Mouse (Mus musculus) midbrain, embryonic 12.5 days (tissue): ENCODE measurements around the gene Tbc1d2. TPM values are rescaled to one million over a fixed set of nuclear protein-coding genes. Genes with fewer than 3 reads are reported as not detected.
A peak's percentile ranks its signal among the peaks of the same experiment; 100 is the strongest.

Experiments used
- ATAC-seq: fragments of 200-750 bp; cut with Nextera tagmentation; 2 replicates; pipeline ENCODE4 v1.8.0; 2017; ENCODE audit warnings: low read depth, moderate TSS enrichment, moderate library complexity; ENCODE audit not compliant: low FRiP score
- H3K27ac ChIP-seq: fragments of 300-500 bp; sonication (generic); replicated peaks from 2 replicates; pipeline ENCODE4 v1.5.1; 2016; ENCODE audit warnings: mild to moderate bottlenecking
- H3K27me3 ChIP-seq: fragments of 300-500 bp; sonication (generic); 2 replicates; pipeline ENCODE4 v1.6.1; 2016; ENCODE audit warnings: mild to moderate bottlenecking
- H3K36me3 ChIP-seq: fragments of 300-500 bp; sonication (generic); 2 replicates; pipeline ENCODE4 v1.6.1; 2016
- H3K4me1 ChIP-seq: fragments of 300-500 bp; sonication (generic); 2 replicates; pipeline ENCODE4 v1.6.1; 2016
- H3K4me2 ChIP-seq: fragments of 300-500 bp; sonication (generic); replicated peaks from 2 replicates; pipeline ENCODE4 v1.6.1; 2016; ENCODE audit warnings: mild to moderate bottlenecking, moderate library complexity
- H3K4me3 ChIP-seq: fragments of 300-500 bp; sonication (generic); 2 replicates; pipeline ENCODE4 v1.5.1; 2016; ENCODE audit warnings: mild to moderate bottlenecking
- H3K9ac ChIP-seq: fragments of 300-500 bp; sonication (generic); replicated peaks from 2 replicates; pipeline ENCODE4 v1.6.1; 2016; ENCODE audit warnings: mild to moderate bottlenecking, moderate library complexity
- H3K9me3 ChIP-seq: fragments of 300-500 bp; sonication (generic); 2 replicates; pipeline ENCODE4 v1.6.1; 2016; ENCODE audit warnings: mild to moderate bottlenecking
- WGBS: fragments of 180-500 bp; shearing (Covaris S2); methylation state at CpG from one replicate; pipeline ENCODE4 v1.1.7; 2016; 5-methylcytosine and 5-hydroxymethylcytosine counted together
- polyA plus RNA-seq: library from polyadenylated mRNA; unstranded; fragments of >200 nt; fragmentation: Nextera tagmentation; extraction: Ambion mirVana; gene quantifications from 2 replicates; pipeline ENCODE4 v1.2.1, GENCODE M21; 2016

The Tbc1d2 gene
- polyA plus RNA-seq, 1 experiment from 2014 or later = 0.84 TPM

DNA sequence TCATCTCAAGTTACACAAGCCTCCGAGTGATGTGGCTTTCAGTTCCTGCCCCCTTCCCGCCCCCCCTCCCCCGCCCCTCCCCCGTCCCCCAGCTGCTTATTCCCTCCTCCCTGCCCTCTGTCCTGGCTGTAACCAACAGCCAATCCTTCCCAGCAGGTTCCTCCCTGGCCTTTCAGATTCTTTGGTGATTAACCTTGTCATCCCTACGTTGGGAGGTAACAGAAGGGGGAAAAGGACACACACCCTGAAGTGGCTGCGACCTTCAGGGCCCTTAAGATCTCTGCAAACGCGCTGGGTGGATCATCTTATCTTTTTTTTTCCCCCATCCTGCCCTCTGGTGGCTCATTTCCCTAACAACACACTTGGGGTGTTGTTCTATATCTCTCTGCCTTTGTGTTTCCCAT is 15.4 kb upstream of the Tbc1d2 start:
- Histone ChIP-seq H3K27me3 (peaks cover 6% of the 10 kb centered on the region), H3K4me1 (peaks cover 24% of the 10 kb centered on the region), H3K36me3 (no peaks in the 10 kb centered on the region), H3K9ac (no peak overlapping the region), H3K4me3 (no peak overlapping the region), H3K4me2 (peak overlapping the region; percentile 62), H3K9me3 (0 out of 2 replicates have a peak, but pooled peaks cover 3% of the 10 kb centered on the region), H3K27ac (0 out of 2 replicates have a peak overlapping the region, but pooled peaks have one; percentile 40)
- no peak for ATAC-seq
- 2% methylated on average over 6 of the region's 8 CpGs for WGBS

GRCm38 (mm10) chr4:46664123-46665009 is 14.4 kb upstream of the Tbc1d2 start:
- 4% methylated on average over 34 of the region's 34 CpGs for whole genome bisulfite sequencing
- no peaks in the 10 kb centered on the region for H3K36me3 ChIP-seq
- 0 out of 2 replicates have a peak, but pooled peaks cover 3% of the 10 kb centered on the region for H3K9me3 ChIP-seq
- H3K9ac ChIP-seq = peak overlapping the region; percentile 67
- H3K27me3 ChIP-seq = peaks cover 6% of the 10 kb centered on the region
- peaks cover 24% of the 10 kb centered on the region for H3K4me1 ChIP-seq
- peak; percentile 91 for ATAC-seq
- peak overlapping the region; percentile 89 for H3K27ac ChIP-seq
- peak overlapping the region; percentile 40 for H3K4me3 ChIP-seq
- peak overlapping the region; percentile 62 for H3K4me2 ChIP-seq

DNA sequence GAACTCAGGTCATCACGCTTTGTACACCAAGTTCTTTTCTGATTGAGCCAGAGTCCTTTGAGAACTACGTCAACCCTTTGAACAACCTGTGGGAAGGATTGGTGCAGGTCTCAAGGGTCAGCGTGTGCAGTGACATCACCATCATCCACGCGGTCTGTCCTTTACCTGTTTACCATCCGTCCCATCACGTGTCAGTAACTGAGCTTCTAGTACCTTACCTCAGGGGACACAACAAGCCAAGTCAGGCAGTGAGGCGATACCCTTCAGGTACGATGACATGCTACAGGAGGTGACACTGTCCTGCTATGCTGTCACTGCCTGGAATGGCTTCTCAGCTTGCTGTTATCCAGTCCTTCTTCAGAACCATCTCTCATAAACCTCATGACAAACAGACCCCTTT is 11.4 kb upstream of the Tbc1d2 start:
- H3K27me3 ChIP-seq = peaks cover 6% of the 10 kb centered on the region; the same call in 1 of the 2 replicates
- no peak overlapping the region for H3K4me2 ChIP-seq
- no peak for ATAC-seq
- 0 out of 2 replicates have a peak, but pooled peaks cover 3% of the 10 kb centered on the region for H3K9me3 ChIP-seq
- H3K36me3 ChIP-seq = no peaks in the 10 kb centered on the region
- 82% methylated on average over 9 of the region's 9 CpGs for WGBS
- H3K4me1 ChIP-seq = peaks cover 17% of the 10 kb centered on the region
- no peak overlapping the region for H3K9ac ChIP-seq
- H3K27ac ChIP-seq = no peak overlapping the region
- H3K4me3 ChIP-seq = no peak overlapping the region

DNA sequence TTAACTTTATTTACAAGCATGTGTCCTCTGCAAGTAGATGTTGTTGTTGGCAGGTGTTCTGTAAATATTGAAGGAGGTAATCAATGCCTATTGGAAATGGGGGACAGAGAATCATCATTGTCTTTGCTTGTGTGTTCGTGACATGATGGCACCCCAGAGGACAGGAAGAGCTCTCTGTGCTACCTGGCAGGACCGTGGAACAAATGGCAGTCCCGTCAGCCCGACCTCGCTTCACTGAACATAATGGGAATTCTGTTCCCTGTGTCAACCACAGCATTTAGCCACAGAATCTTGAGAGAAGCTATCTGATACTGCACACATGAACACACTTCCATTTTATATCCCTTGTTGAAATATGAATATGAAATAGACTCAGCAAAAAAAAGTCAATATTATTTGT is 8.9 kb upstream of the Tbc1d2 start:
- no peak overlapping the region for H3K27ac ChIP-seq
- peaks cover 10% of the 10 kb centered on the region for H3K27me3 ChIP-seq
- ATAC-seq = no peak
- peaks cover 5% of the 10 kb centered on the region for H3K4me1 ChIP-seq
- H3K4me3 ChIP-seq = no peak overlapping the region
- no peak overlapping the region for H3K9ac ChIP-seq
- 0 out of 2 replicates have a peak, but pooled peaks cover 3% of the 10 kb centered on the region for H3K9me3 ChIP-seq
- 71% methylated on average over 5 of the region's 5 CpGs for WGBS
- no peaks in the 10 kb centered on the region for H3K36me3 ChIP-seq
- no peak overlapping the region for H3K4me2 ChIP-seq

DNA sequence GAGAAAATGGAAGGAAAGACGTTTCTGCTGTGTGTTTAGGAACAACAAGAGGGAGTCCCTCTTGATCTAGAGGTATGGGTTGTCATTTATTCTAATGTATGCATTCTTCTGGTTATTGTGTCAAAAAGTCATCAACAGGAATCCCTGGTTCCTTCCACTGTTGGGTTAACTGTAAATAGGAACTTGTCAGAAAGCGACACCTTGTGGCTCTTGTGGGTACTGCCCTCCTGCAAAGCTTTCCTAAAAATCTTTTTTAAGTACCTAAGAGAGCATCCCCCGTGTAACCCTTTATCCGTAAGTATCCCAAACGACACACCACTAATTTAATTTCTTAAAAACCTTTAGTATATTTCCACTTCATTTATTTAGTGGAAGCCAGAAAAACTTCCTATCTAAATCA is 7.1 kb upstream of the Tbc1d2 start:
- no peak for ATAC-seq
- Histone ChIP-seq H3K4me2 (no peak overlapping the region), H3K27me3 (peaks cover 17% of the 10 kb centered on the region), H3K9me3 (0 out of 2 replicates have a peak, but pooled peaks cover 3% of the 10 kb centered on the region), H3K27ac (no peak overlapping the region), H3K4me1 (no peaks in the 10 kb centered on the region), H3K36me3 (no peaks in the 10 kb centered on the region), H3K9ac (no peak overlapping the region), H3K4me3 (no peak overlapping the region)
- 10% methylated on average over 5 of the region's 5 CpGs for WGBS

- 0 out of 2 replicates have a peak, but pooled peaks cover 3% of the 10 kb centered on the region for H3K9me3 ChIP-seq
- WGBS = 80% methylated on average over 2 of the region's 2 CpGs
- H3K27ac ChIP-seq = no peak overlapping the region
Measured at GRCm38 (mm10) chr4:46655956-46656355, 5.9 kb upstream of the Tbc1d2 start.

GRCm38 (mm10) chr4:46655298-46655697 is 5.3 kb upstream of the Tbc1d2 start:
- peaks cover 33% of the 10 kb centered on the region for H3K27me3 ChIP-seq
- ATAC-seq = no peak

More at GRCm38 (mm10) chr4:46655956-46656355, 5.9 kb upstream of the Tbc1d2 start:
- Histone ChIP-seq H3K36me3 (no peaks in the 10 kb centered on the region), H3K4me3 (no peak overlapping the region), H3K9ac (no peak overlapping the region), H3K27me3 (peaks cover 27% of the 10 kb centered on the region), H3K4me2 (no peak overlapping the region), H3K4me1 (peaks cover under 1% of the 10 kb centered on the region; the same call in 1 of the 2 replicates)
- ATAC-seq = no peak

DNA sequence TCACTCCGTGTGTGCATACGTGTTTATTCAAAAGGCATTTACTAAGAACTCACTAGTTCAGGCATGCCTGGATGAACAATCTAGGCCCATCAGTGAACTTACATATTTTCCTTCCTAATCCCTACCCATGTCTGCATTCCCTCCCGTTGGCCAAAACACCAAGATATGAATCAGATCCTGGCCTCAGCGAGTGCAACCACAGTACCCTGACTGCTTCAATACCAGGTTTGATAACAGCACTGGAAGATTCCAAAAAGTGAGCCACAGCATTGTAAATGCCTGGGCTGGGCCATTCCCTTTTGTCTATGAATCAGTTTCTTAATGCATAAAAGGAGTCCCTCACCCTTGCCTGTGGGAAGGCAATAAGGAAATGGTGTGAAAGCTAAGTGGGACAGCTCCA is 848 bp downstream of the Tbc1d2 start:
- Histone ChIP-seq H3K36me3 (no peaks in the 10 kb centered on the region), H3K4me3 (peak overlapping the region; percentile 71; the same call in 1 of the 2 replicates), H3K9me3 (no peaks in the 10 kb centered on the region), H3K4me1 (peaks cover 12% of the 10 kb centered on the region), H3K4me2 (peak overlapping the region; percentile 93), H3K9ac (no peak overlapping the region), H3K27ac (no peak overlapping the region), H3K27me3 (peaks cover 56% of the 10 kb centered on the region)
- WGBS = 67% methylated on average over 4 of the region's 4 CpGs
- no peak for ATAC-seq

More at GRCm38 (mm10) chr4:46655298-46655697, 5.3 kb upstream of the Tbc1d2 start:
- Histone ChIP-seq H3K9ac (no peak overlapping the region), H3K4me3 (no peak overlapping the region), H3K27ac (no peak overlapping the region), H3K9me3 (no peaks in the 10 kb centered on the region), H3K4me2 (no peak overlapping the region), H3K36me3 (no peaks in the 10 kb centered on the region), H3K4me1 (peaks cover 6% of the 10 kb centered on the region)
- 70% methylated on average over 1 of the region's 1 CpGs for WGBS

DNA sequence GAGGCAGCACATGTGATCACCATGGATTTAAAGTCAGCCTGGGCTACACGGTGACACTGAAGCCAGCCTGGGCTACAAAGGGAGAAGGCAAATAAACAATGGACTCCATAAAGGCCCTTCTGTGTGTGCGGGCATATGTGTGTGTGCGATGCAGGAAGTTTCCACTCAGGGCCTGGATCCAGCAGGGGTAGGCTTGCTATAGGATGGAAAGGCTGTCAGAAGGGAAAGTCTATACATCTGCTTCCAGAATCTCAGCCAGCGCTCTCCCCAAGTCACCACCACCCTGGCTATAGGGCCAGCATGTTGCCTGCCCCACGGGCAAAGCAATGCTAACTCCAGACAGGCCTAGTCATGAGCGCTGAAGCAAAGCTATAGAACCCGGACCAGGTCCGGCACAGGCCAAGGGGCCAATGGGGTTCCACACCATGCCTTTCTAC is 6.3 kb downstream of the Tbc1d2 start:
- H3K4me2 ChIP-seq = no peak overlapping the region
- no peak overlapping the region for H3K9ac ChIP-seq
- ATAC-seq = no peak
- peaks cover 14% of the 10 kb centered on the region for H3K27me3 ChIP-seq
- peaks cover 5% of the 10 kb centered on the region; the same call in 1 of the 2 replicates for H3K4me1 ChIP-seq
- H3K9me3 ChIP-seq = no peaks in the 10 kb centered on the region
- no peak overlapping the region for H3K4me3 ChIP-seq
- H3K36me3 ChIP-seq = no peaks in the 10 kb centered on the region
- no peak overlapping the region for H3K27ac ChIP-seq
- WGBS = 88% methylated on average over 8 of the region's 8 CpGs

DNA sequence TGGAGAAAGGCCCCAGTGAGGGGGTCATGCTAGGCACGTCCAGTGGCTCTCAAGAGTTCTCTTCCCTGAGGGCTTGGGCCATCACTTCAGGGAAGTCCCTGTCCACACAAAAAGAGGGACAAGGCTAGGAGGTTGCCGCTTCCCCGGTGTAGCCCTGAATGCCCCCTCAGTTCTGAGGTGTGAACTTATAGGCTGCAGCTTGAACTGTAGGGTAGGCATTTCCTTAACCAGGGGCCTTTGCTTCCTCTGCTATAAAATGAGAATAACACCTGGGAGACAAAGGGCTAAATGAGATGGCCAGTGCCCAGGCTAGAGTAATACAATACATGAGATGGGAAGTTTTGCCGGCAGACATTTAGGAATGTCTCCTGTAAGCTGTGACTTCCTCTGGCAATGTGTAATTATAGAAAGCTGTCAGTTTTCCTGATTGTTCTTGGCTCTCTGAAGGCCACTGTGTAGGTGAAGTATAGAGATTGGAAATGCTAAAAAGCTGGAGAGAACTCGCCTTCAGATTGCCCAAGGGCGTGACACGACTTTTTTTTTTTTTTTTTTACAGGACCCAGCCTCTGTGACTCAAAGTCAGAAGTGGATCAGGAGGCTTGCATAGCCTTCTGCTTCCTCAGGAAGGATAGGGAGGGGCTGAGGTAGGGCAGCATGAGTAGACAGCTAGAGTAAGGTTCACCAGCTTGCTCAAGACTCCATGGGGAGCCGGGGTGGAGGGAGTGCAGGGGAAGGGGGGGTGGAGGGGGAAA is 6.9 kb downstream of the Tbc1d2 start:
- Histone ChIP-seq H3K4me2 (no peak overlapping the region), H3K9ac (no peak overlapping the region), H3K9me3 (no peaks in the 10 kb centered on the region), H3K27me3 (peaks cover 8% of the 10 kb centered on the region), H3K4me3 (no peak overlapping the region), H3K36me3 (no peaks in the 10 kb centered on the region), H3K27ac (no peak overlapping the region), H3K4me1 (peaks cover 5% of the 10 kb centered on the region; the same call in 1 of the 2 replicates)
- no peak for ATAC-seq
- WGBS = 75% methylated on average over 8 of the region's 8 CpGs

DNA sequence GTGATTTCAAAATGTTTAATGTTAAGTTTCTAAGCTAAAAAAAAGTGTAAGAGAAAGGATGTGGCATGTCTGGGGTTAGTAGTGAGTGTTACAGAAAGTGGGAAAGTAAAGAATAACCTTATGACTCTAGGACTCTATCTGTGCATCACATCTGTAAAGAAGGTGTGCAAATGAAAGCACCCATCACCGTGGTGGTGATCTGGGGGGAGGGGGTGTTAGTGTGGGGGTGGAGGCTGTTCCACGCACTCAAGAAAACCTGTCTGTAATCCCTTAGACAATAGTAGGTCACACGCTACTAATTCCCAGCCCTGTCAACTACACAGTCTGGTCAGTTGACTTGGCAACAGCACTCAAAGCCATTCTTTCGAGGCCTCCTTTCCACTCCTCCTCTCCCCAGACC is 8.7 kb downstream of the Tbc1d2 start:
- H3K4me2 ChIP-seq = no peak overlapping the region
- no peaks in the 10 kb centered on the region for H3K9me3 ChIP-seq
- no peak overlapping the region for H3K9ac ChIP-seq
- no peak overlapping the region for H3K27ac ChIP-seq
- peaks cover 5% of the 10 kb centered on the region; the same call in 1 of the 2 replicates for H3K4me1 ChIP-seq
- ATAC-seq = no peak
- WGBS = 14% methylated on average over 4 of the region's 4 CpGs
- H3K36me3 ChIP-seq = no peaks in the 10 kb centered on the region
- no peak overlapping the region for H3K4me3 ChIP-seq
- no peaks in the 10 kb centered on the region for H3K27me3 ChIP-seq

GRCm38 (mm10) chr4:46639866-46640265 is 10.1 kb downstream of the Tbc1d2 start:
- H3K27ac ChIP-seq = no peak overlapping the region
- H3K27me3 ChIP-seq = no peaks in the 10 kb centered on the region
- H3K4me1 ChIP-seq = peaks cover 5% of the 10 kb centered on the region; the same call in 1 of the 2 replicates
- WGBS = 88% methylated on average over 8 of the region's 8 CpGs
- no peak for ATAC-seq
- no peaks in the 10 kb centered on the region for H3K36me3 ChIP-seq
- no peak overlapping the region for H3K4me3 ChIP-seq
- no peak overlapping the region for H3K9ac ChIP-seq
- H3K9me3 ChIP-seq = no peaks in the 10 kb centered on the region
- no peak overlapping the region for H3K4me2 ChIP-seq
